Mouse (Mus musculus) left cerebral cortex, adult 2 months (tissue): ENCODE results near the gene Serinc2. TPM values are rescaled to one million over a fixed set of nuclear protein-coding genes. Genes with fewer than 3 reads are reported as not detected.

ENCODE experiments used
- DNase-seq, 2 experiments: peaks; one replicate each; pipeline ENCODE4 v3.0.0; 2021 to 2022; ENCODE audit warnings: low spot score in 2 of 2, mixed read lengths in 1 of 2; ENCODE audit errors: extremely low spot score in 1 of 2
- H3K27ac ChIP-seq: fragments of 200-600 bp; 2 replicates; pipeline ENCODE4 v1.8.1; 2022
- H3K4me3 ChIP-seq: fragments of 200-600 bp; 2 replicates; pipeline ENCODE4 v1.8.1; 2022
- CTCF ChIP-seq: fragments of 200-600 bp; IDR thresholded peaks from 2 replicates; pipeline ENCODE4 v1.8.1; 2022; ENCODE audit warnings: antibody characterized with exemption, mild to moderate bottlenecking, moderate library complexity
- intact Hi-C: fragments of 180-260 bp; cut with DNase I; formaldehyde crosslinking; loops from one replicate; pipeline ENCODE4 v1.15.1; 2025
- long read RNA-seq, 2 experiments: library from polyadenylated mRNA; stranded (forward); transcript quantifications; one replicate each; pipeline ENCODE4 v2.0.0; 2021; ENCODE audit warnings: borderline mapping rate in 2 of 2
- total RNA-seq, 2 experiments: library from RNA; stranded (reverse); gene quantifications; 2 replicates each; pipeline ENCODE4 v1.2.3; 2021

Gene Serinc2
- 10 to 100 TPM in 1 of 2 experiments, 1 to 10 TPM in 1; 6.5 to 11.9 TPM for total RNA-seq
- long read RNA-seq, experiment 1, transcript Serinc2-201 (10 exons, 1,878 nt), result major isoform, 6 of 7 reads
- long read RNA-seq, experiment 1, partial matches to known transcripts, result 1 of 7 reads
- long read RNA-seq, experiment 1, other reads (novel, unspliced or antisense), result 0 of 7 reads
- long read RNA-seq, experiment 2, transcript Serinc2-201 (10 exons, 1,878 nt), result major isoform, 8 of 14 reads
- long read RNA-seq, experiment 2, partial matches to known transcripts, result 1 of 14 reads
- long read RNA-seq, experiment 2, other reads (novel, unspliced or antisense), result 3 of 14 reads

- no peak for TF ChIP-seq CTCF
- no peak within 1 kb of the TSS for H3K4me3 ChIP-seq
- H3K27ac ChIP-seq, result no peak within 1 kb of the TSS
- intact Hi-C loops, result no loop called here
- DNase-seq, result no peak
Measured at GRCm38 (mm10) chr4:130279105-130279504, at the start of gene Serinc2. Gene Serinc2, minus strand, starts transcription at chr4:130279205.

GRCm38 (mm10) chr4:130327366-130327765, 48.4 kb upstream of the Serinc2 start:
- DNase-seq, result no peak
- intact Hi-C loops, result no loop called here
- Histone ChIP-seq H3K27ac (no peak overlapping the region), H3K4me3 (no peak overlapping the region)
- TF ChIP-seq CTCF, result no peak

GRCm38 (mm10) chr4:130325446-130325845, 46.4 kb upstream of the Serinc2 start:
- DNase-seq, result no peak
- no peak; the same call in 1 of the 2 replicates for TF ChIP-seq CTCF
- intact Hi-C loops, result no loop called here
- Histone ChIP-seq H3K27ac (no peak overlapping the region), H3K4me3 (no peak overlapping the region)

GRCm38 (mm10) chr4:130323607-130324006, 44.6 kb upstream of the Serinc2 start:
- intact Hi-C loops, result no loop called here
- Histone ChIP-seq H3K27ac (no peak overlapping the region), H3K4me3 (no peak overlapping the region)
- TF ChIP-seq CTCF, result no peak
- no peak for DNase-seq

GRCm38 (mm10) chr4:130323165-130323564, 44.2 kb upstream of the Serinc2 start:
- H3K4me3 ChIP-seq, result no peak overlapping the region
- DNase-seq, result no peak
- TF ChIP-seq CTCF, result no peak
- H3K27ac ChIP-seq, result no peak overlapping the region
- intact Hi-C loops, result no loop called here

- no peak for DNase-seq
- no peak for TF ChIP-seq CTCF
- intact Hi-C loops, result no loop called here
- Histone ChIP-seq H3K4me3 (no peak overlapping the region), H3K27ac (no peak overlapping the region)
Measured at GRCm38 (mm10) chr4:130322567-130322966, 43.6 kb upstream of the Serinc2 start.

GRCm38 (mm10) chr4:130321640-130322039, 42.6 kb upstream of the Serinc2 start:
- DNase-seq, result no peak
- intact Hi-C loops, result no loop called here
- H3K27ac ChIP-seq, result no peak overlapping the region
- TF ChIP-seq CTCF, result no peak
- H3K4me3 ChIP-seq, result no peak overlapping the region

- H3K4me3 ChIP-seq, result no peak overlapping the region
- H3K27ac ChIP-seq, result no peak overlapping the region
- no peak for TF ChIP-seq CTCF
- intact Hi-C loops, result no loop called here
- DNase-seq, result no peak
Measured at GRCm38 (mm10) chr4:130319564-130319963, 40.6 kb upstream of the Serinc2 start.

- intact Hi-C loops, result no loop called here
- Histone ChIP-seq H3K4me3 (no peak overlapping the region), H3K27ac (no peak overlapping the region)
- no peak for TF ChIP-seq CTCF
- DNase-seq, result no peak
Measured at GRCm38 (mm10) chr4:130318122-130318521, 39.1 kb upstream of the Serinc2 start.

GRCm38 (mm10) chr4:130316691-130317090, 37.7 kb upstream of the Serinc2 start:
- no peak overlapping the region for H3K4me3 ChIP-seq
- no peak for DNase-seq
- no peak overlapping the region for H3K27ac ChIP-seq
- no peak for TF ChIP-seq CTCF
- intact Hi-C loops, result no loop called here

GRCm38 (mm10) chr4:130315771-130316527, 36.9 kb upstream of the Serinc2 start:
- intact Hi-C loops, result no loop called here
- no peak overlapping the region for H3K27ac ChIP-seq
- no peak for DNase-seq
- H3K4me3 ChIP-seq, result no peak overlapping the region
- no peak for TF ChIP-seq CTCF

- TF ChIP-seq CTCF, result no peak
- intact Hi-C loops, result no loop called here
- DNase-seq, result no peak
- no peak overlapping the region for H3K27ac ChIP-seq
- H3K4me3 ChIP-seq, result no peak overlapping the region
Measured at GRCm38 (mm10) chr4:130313552-130313951, 34.5 kb upstream of the Serinc2 start.

GRCm38 (mm10) chr4:130312526-130312925, 33.5 kb upstream of the Serinc2 start:
- no peak for TF ChIP-seq CTCF
- no peak for DNase-seq
- intact Hi-C loops, result no loop called here
- H3K27ac ChIP-seq, result no peak overlapping the region
- H3K4me3 ChIP-seq, result no peak overlapping the region
